Mouse (Mus musculus) liver, embryonic 14.5 days (tissue): ENCODE data around the gene Klhdc3. TPM values are rescaled to one million over a fixed set of nuclear protein-coding genes. Genes with fewer than 3 reads are reported as not detected.

ENCODE experiments used
- ATAC-seq: fragments of 200-750 bp; cut with Nextera tagmentation; 2 replicates; pipeline ENCODE4 v1.8.0; 2017; ENCODE audit warnings: moderate number of reproducible peaks, mild to moderate bottlenecking, moderate library complexity; ENCODE audit not compliant: insufficient read depth
- DNase-seq, 3 experiments: peaks; one replicate each; pipeline ENCODE4 v3.0.0-alpha.2; 2012 to 2013; ENCODE audit warnings: low read depth in 3 of 3, low spot score in 3 of 3
- H3K27ac ChIP-seq: fragments of 300-500 bp; sonication (generic); 2 replicates; pipeline ENCODE4 v1.5.1; 2014; ENCODE audit warnings: moderate library complexity, mild to moderate bottlenecking, control low read depth, inconsistent platforms
- H3K27me3 ChIP-seq: fragments of 300-500 bp; sonication (generic); 2 replicates; pipeline ENCODE4 v1.6.1; 2014; ENCODE audit warnings: mild to moderate bottlenecking, low read length, moderate library complexity; ENCODE audit not compliant: control insufficient read depth, insufficient read depth
- H3K36me3 ChIP-seq: fragments of 300-500 bp; sonication (generic); replicated peaks from 2 replicates; pipeline ENCODE4 v1.6.1; 2014; ENCODE audit warnings: low read depth; ENCODE audit not compliant: control insufficient read depth, insufficient read depth
- H3K4me1 ChIP-seq, 2 experiments: fragments of 200-500 bp in 1 of 2; fragments of 300-500 bp in 1 of 2; sonication (generic) in 1 of 2; replicated peaks; 2 replicates each; pipeline ENCODE4 v1.6.1; 2012 to 2014; ENCODE audit warnings: antibody characterized with exemption in 1 of 2, inconsistent platforms in 1 of 2, low read length in 1 of 2; ENCODE audit not compliant: control insufficient read depth in 2 of 2, insufficient read depth in 2 of 2
- H3K4me2 ChIP-seq: fragments of 300-500 bp; sonication (generic); 2 replicates; pipeline ENCODE4 v1.6.1; 2014; ENCODE audit warnings: low read depth, mild to moderate bottlenecking, control low read depth, moderate library complexity
- H3K4me3 ChIP-seq, 2 experiments: fragments of 200-500 bp in 1 of 2; fragments of 300-500 bp in 1 of 2; sonication (generic) in 1 of 2; 2 replicates each; pipeline ENCODE4 v1.5.1; 2012 to 2014; ENCODE audit warnings: low read depth in 2 of 2, low read length in 2 of 2, mild to moderate bottlenecking in 2 of 2, control low read depth in 1 of 2, inconsistent platforms in 1 of 2, moderate library complexity in 1 of 2; ENCODE audit not compliant: insufficient read depth in 1 of 2
- H3K9ac ChIP-seq: fragments of 300-500 bp; sonication (generic); replicated peaks from 2 replicates; pipeline ENCODE4 v1.6.1; 2014; ENCODE audit warnings: mild to moderate bottlenecking, control low read depth, moderate library complexity
- H3K9me3 ChIP-seq: fragments of 300-500 bp; sonication (generic); 2 replicates; pipeline ENCODE4 v1.6.1; 2016; ENCODE audit warnings: low read length, mixed read lengths; ENCODE audit not compliant: control insufficient read depth
- CTCF ChIP-seq: IDR thresholded peaks from 2 replicates; pipeline ENCODE4 v1.5.1; 2016; ENCODE audit warnings: antibody characterized with exemption, low read depth, control low read depth
- EP300 ChIP-seq: IDR thresholded peaks from 2 replicates; pipeline ENCODE4 v1.6.1; 2016; ENCODE audit warnings: antibody characterized with exemption, low read depth
- WGBS: fragments of 180-500 bp; shearing (Covaris S2); extraction: QIAGEN DNeasy Blood & Tissue Kit; methylation state at CpG from one replicate; pipeline ENCODE4 v1.1.7; 2014; ENCODE audit not compliant: insufficient replicate concordance; 5-methylcytosine and 5-hydroxymethylcytosine counted together
- polyA plus RNA-seq, 2 experiments: library from polyadenylated mRNA; depleted of rRNA in 1 of 2; stranded (reverse) in 1 of 2; unstranded in 1 of 2; fragments of >200 nt; fragmentation: Nextera tagmentation in 1 of 2; extraction: Ambion mirVana in 1 of 2; gene quantifications; 2 replicates each; pipeline versions ENCODE4 v1.2.1 to v1.2.3; 2012 to 2014

Klhdc3 gene
- polyA plus RNA-seq, 2 experiments: 40.2 to 46.3 TPM

GRCm38 (mm10) chr17:46627409-46627808 lies 53.3 kb downstream of the Klhdc3 start:
- Histone ChIP-seq H3K4me3 (no peak overlapping the region), H3K4me1 (peaks cover 0 to 9% of the 10 kb centered on the region in 2 experiments; a peak in 1 of 4 replicates), H3K27ac (no peak overlapping the region), H3K36me3 (no peaks in the 10 kb centered on the region), H3K4me2 (no peak overlapping the region; the same call in 1 of the 2 replicates), H3K9me3 (no peaks in the 10 kb centered on the region), H3K9ac (no peak overlapping the region), H3K27me3 (peaks cover 25% of the 10 kb centered on the region)
- DNase-seq (no peak), ATAC-seq (no peak)
- WGBS: 52% methylated on average over 6 of the region's 6 CpGs
- TF ChIP-seq CTCF (no peak), EP300 (no peak)

GRCm38 (mm10) chr17:46624598-46624997 lies 56.1 kb downstream of the Klhdc3 start:
- ATAC-seq (no peak), DNase-seq (no peak)
- H3K4me2 ChIP-seq: no peak overlapping the region
- no peak overlapping the region for H3K27ac ChIP-seq
- H3K27me3 ChIP-seq: peaks cover 19% of the 10 kb centered on the region
- WGBS: 53% methylated on average over 12 of the region's 12 CpGs
- peaks cover 0 to 15% of the 10 kb centered on the region in 2 experiments; a peak in 2 of 4 replicates for H3K4me1 ChIP-seq
- TF ChIP-seq CTCF: no peak
- TF ChIP-seq EP300: no peak
- H3K9ac ChIP-seq: no peak overlapping the region
- H3K4me3 ChIP-seq: no peak overlapping the region
- H3K9me3 ChIP-seq: no peaks in the 10 kb centered on the region
- no peaks in the 10 kb centered on the region for H3K36me3 ChIP-seq

Other genes with a start within 250 kb of the Klhdc3 start
- gene Slc22a7, start 242.5 kb downstream of the Klhdc3 start, polyA plus RNA-seq (2012; rRNA removed): 0.03 and 0.04 TPM in 2 replicates
- 0.09 TPM in 1 of 2 replicates, not detected in the other for gene Slc22a7, start 242.5 kb downstream of the Klhdc3 start, polyA plus RNA-seq (2014; fragmentation: Nextera tagmentation; extraction: Ambion mirVana)
- gene Ttbk1, start 193.2 kb downstream of the Klhdc3 start, polyA plus RNA-seq (2012; rRNA removed): 0.02 and 0.04 TPM in 2 replicates
- not detected in 2 replicates for gene Ttbk1, start 193.2 kb downstream of the Klhdc3 start, polyA plus RNA-seq (2014; fragmentation: Nextera tagmentation; extraction: Ambion mirVana)
- 12.0 and 14.0 TPM in 2 replicates for gene Dnph1, start 184.2 kb downstream of the Klhdc3 start, polyA plus RNA-seq (2012; rRNA removed)
- 20.0 and 24.2 TPM in 2 replicates for gene Dnph1, start 184.2 kb downstream of the Klhdc3 start, polyA plus RNA-seq (2014; fragmentation: Nextera tagmentation; extraction: Ambion mirVana)
- gene Cul9, start 134.5 kb downstream of the Klhdc3 start, polyA plus RNA-seq (2012; rRNA removed): 0.59 and 0.92 TPM in 2 replicates
- gene Cul9, start 134.5 kb downstream of the Klhdc3 start, polyA plus RNA-seq (2014; fragmentation: Nextera tagmentation; extraction: Ambion mirVana): 0.34 and 0.46 TPM in 2 replicates
- 16.0 and 22.0 TPM in 2 replicates for gene Srf, start 124.7 kb downstream of the Klhdc3 start, polyA plus RNA-seq (2012; rRNA removed)
- gene Srf, start 124.7 kb downstream of the Klhdc3 start, polyA plus RNA-seq (2014; fragmentation: Nextera tagmentation; extraction: Ambion mirVana): 2.5 and 2.6 TPM in 2 replicates
- 3.6 and 3.7 TPM in 2 replicates for gene Ptk7, start 51.4 kb downstream of the Klhdc3 start, polyA plus RNA-seq (2012; rRNA removed)
- gene Ptk7, start 51.4 kb downstream of the Klhdc3 start, polyA plus RNA-seq (2014; fragmentation: Nextera tagmentation; extraction: Ambion mirVana): 3.0 and 3.4 TPM in 2 replicates
- 3.4 and 3.5 TPM in 2 replicates for gene Klc4, start 34.9 kb downstream of the Klhdc3 start, polyA plus RNA-seq (2012; rRNA removed)
- 5.2 and 5.5 TPM in 2 replicates for gene Klc4, start 34.9 kb downstream of the Klhdc3 start, polyA plus RNA-seq (2014; fragmentation: Nextera tagmentation; extraction: Ambion mirVana)
- gene Mrpl2, start 34.7 kb downstream of the Klhdc3 start, polyA plus RNA-seq (2012; rRNA removed): 36.1 and 46.6 TPM in 2 replicates
- gene Mrpl2, start 34.7 kb downstream of the Klhdc3 start, polyA plus RNA-seq (2014; fragmentation: Nextera tagmentation; extraction: Ambion mirVana): 84.6 and 91.0 TPM in 2 replicates
- gene Cul7, start 30.6 kb downstream of the Klhdc3 start, polyA plus RNA-seq (2012; rRNA removed): 11.3 and 14.9 TPM in 2 replicates
- 7.1 and 8.3 TPM in 2 replicates for gene Cul7, start 30.6 kb downstream of the Klhdc3 start, polyA plus RNA-seq (2014; fragmentation: Nextera tagmentation; extraction: Ambion mirVana)
- gene Rrp36, start 6.6 kb downstream of the Klhdc3 start, polyA plus RNA-seq (2012; rRNA removed): 16.4 and 20.3 TPM in 2 replicates
- gene Rrp36, start 6.6 kb downstream of the Klhdc3 start, polyA plus RNA-seq (2014; fragmentation: Nextera tagmentation; extraction: Ambion mirVana): 11.4 and 14.0 TPM in 2 replicates
- gene Mea1, start 2.1 kb downstream of the Klhdc3 start, polyA plus RNA-seq (2012; rRNA removed): 27.3 and 34.4 TPM in 2 replicates
- 61.7 and 62.4 TPM in 2 replicates for gene Mea1, start 2.1 kb downstream of the Klhdc3 start, polyA plus RNA-seq (2014; fragmentation: Nextera tagmentation; extraction: Ambion mirVana)
- 21.3 and 24.1 TPM in 2 replicates for gene Ppp2r5d, start 24.2 kb upstream of the Klhdc3 start, polyA plus RNA-seq (2012; rRNA removed)
- gene Ppp2r5d, start 24.2 kb upstream of the Klhdc3 start, polyA plus RNA-seq (2014; fragmentation: Nextera tagmentation; extraction: Ambion mirVana): 23.6 and 24.4 TPM in 2 replicates
- 9.3 and 9.6 TPM in 2 replicates for gene Pex6, start 30.5 kb upstream of the Klhdc3 start, polyA plus RNA-seq (2012; rRNA removed)
- gene Pex6, start 30.5 kb upstream of the Klhdc3 start, polyA plus RNA-seq (2014; fragmentation: Nextera tagmentation; extraction: Ambion mirVana): 5.3 and 7.1 TPM in 2 replicates
- gene Gnmt, start 48.3 kb upstream of the Klhdc3 start, polyA plus RNA-seq (2012; rRNA removed): 15.7 and 18.3 TPM in 2 replicates
- 30.8 and 31.2 TPM in 2 replicates for gene Gnmt, start 48.3 kb upstream of the Klhdc3 start, polyA plus RNA-seq (2014; fragmentation: Nextera tagmentation; extraction: Ambion mirVana)
- gene Cnpy3, start 71.3 kb upstream of the Klhdc3 start, polyA plus RNA-seq (2012; rRNA removed): 15.0 and 18.0 TPM in 2 replicates
- gene Cnpy3, start 71.3 kb upstream of the Klhdc3 start, polyA plus RNA-seq (2014; fragmentation: Nextera tagmentation; extraction: Ambion mirVana): 17.7 and 20.7 TPM in 2 replicates
- 0.04 TPM in 2 replicates for gene Ptcra, start 82.8 kb upstream of the Klhdc3 start, polyA plus RNA-seq (2012; rRNA removed)
- 0.10 and 0.18 TPM in 2 replicates for gene Ptcra, start 82.8 kb upstream of the Klhdc3 start, polyA plus RNA-seq (2014; fragmentation: Nextera tagmentation; extraction: Ambion mirVana)
- gene 2310039H08Rik, start 91.7 kb upstream of the Klhdc3 start, polyA plus RNA-seq (2012; rRNA removed): 36.7 and 37.2 TPM in 2 replicates
- gene 2310039H08Rik, start 91.7 kb upstream of the Klhdc3 start, polyA plus RNA-seq (2014; fragmentation: Nextera tagmentation; extraction: Ambion mirVana): 62.7 and 63.3 TPM in 2 replicates
- 23.2 and 38.0 TPM in 2 replicates for gene Rpl7l1, start 101.8 kb upstream of the Klhdc3 start, polyA plus RNA-seq (2012; rRNA removed)
- 65.5 and 75.3 TPM in 2 replicates for gene Rpl7l1, start 101.8 kb upstream of the Klhdc3 start, polyA plus RNA-seq (2014; fragmentation: Nextera tagmentation; extraction: Ambion mirVana)
- 2.5 and 3.0 TPM in 2 replicates for gene Bicral, start 177.6 kb upstream of the Klhdc3 start, polyA plus RNA-seq (2012; rRNA removed)
- 3.4 and 3.5 TPM in 2 replicates for gene Bicral, start 177.6 kb upstream of the Klhdc3 start, polyA plus RNA-seq (2014; fragmentation: Nextera tagmentation; extraction: Ambion mirVana)
- 9.3 and 9.4 TPM in 2 replicates for gene Tbcc, start 209.8 kb upstream of the Klhdc3 start, polyA plus RNA-seq (2012; rRNA removed)
- 21.8 and 23.1 TPM in 2 replicates for gene Tbcc, start 209.8 kb upstream of the Klhdc3 start, polyA plus RNA-seq (2014; fragmentation: Nextera tagmentation; extraction: Ambion mirVana)
- gene Prph2, start 229.5 kb upstream of the Klhdc3 start, polyA plus RNA-seq (2012; rRNA removed): not detected in 2 replicates
- gene Prph2, start 229.5 kb upstream of the Klhdc3 start, polyA plus RNA-seq (2014; fragmentation: Nextera tagmentation; extraction: Ambion mirVana): not detected in 2 replicates